Mouse (Mus musculus) thymus, postnatal 14 days (tissue): ENCODE measurements around the gene Slc30a6.

Source experiments
- DNase-seq: peaks from one replicate; pipeline ENCODE4 v3.0.0; 2021

Gene Slc30a6

GRCm38 (mm10) chr17:74395383-74396065, at the start of gene Slc30a6:
Gene Slc30a6 (plus strand): TSS chr17:74395608.
- DNase-seq, result peak; percentile 97

GRCm38 (mm10) chr17:74363592-74363991, 31.8 kb upstream of the Slc30a6 start:
- DNase-seq, result no peak

GRCm38 (mm10) chr17:74376916-74377315, 18.5 kb upstream of the Slc30a6 start:
- no peak for DNase-seq

- no peak for DNase-seq
Measured at GRCm38 (mm10) chr17:74386657-74387056, 8.8 kb upstream of the Slc30a6 start.

- DNase-seq, result no peak
Measured at GRCm38 (mm10) chr17:74389847-74390246, 5.6 kb upstream of the Slc30a6 start.

GRCm38 (mm10) chr17:74394381-74394780, 1.0 kb upstream of the Slc30a6 start:
- no peak for DNase-seq

- peak; percentile 13 for DNase-seq
Measured at GRCm38 (mm10) chr17:74394855-74395254, 553 bp upstream of the Slc30a6 start.

- DNase-seq, result no peak
Measured at GRCm38 (mm10) chr17:74396766-74397165, 1.4 kb downstream of the Slc30a6 start.

GRCm38 (mm10) chr17:74397173-74397572, 1.8 kb downstream of the Slc30a6 start:
- no peak for DNase-seq

- no peak for DNase-seq
Measured at GRCm38 (mm10) chr17:74402486-74403222, 7.2 kb downstream of the Slc30a6 start.

GRCm38 (mm10) chr17:74406487-74406886, 11.1 kb downstream of the Slc30a6 start:
- no peak for DNase-seq

GRCm38 (mm10) chr17:74409722-74410121, 14.3 kb downstream of the Slc30a6 start:
- DNase-seq, result no peak

- no peak for DNase-seq
Measured at GRCm38 (mm10) chr17:74413324-74413723, 17.9 kb downstream of the Slc30a6 start.

GRCm38 (mm10) chr17:74414671-74415070, 19.3 kb downstream of the Slc30a6 start:
- no peak for DNase-seq

- no peak for DNase-seq
Measured at GRCm38 (mm10) chr17:74416841-74417360, 21.5 kb downstream of the Slc30a6 start.

- DNase-seq, result no peak
Measured at GRCm38 (mm10) chr17:74418171-74418570, 22.8 kb downstream of the Slc30a6 start.

- no peak for DNase-seq
Measured at GRCm38 (mm10) chr17:74420656-74421055, 25.2 kb downstream of the Slc30a6 start.

- DNase-seq, result no peak
Measured at GRCm38 (mm10) chr17:74424401-74425005, 29.1 kb downstream of the Slc30a6 start.

- no peak for DNase-seq
Measured at GRCm38 (mm10) chr17:74430074-74430473, 34.7 kb downstream of the Slc30a6 start.

GRCm38 (mm10) chr17:74431481-74431880, 36.1 kb downstream of the Slc30a6 start:
- DNase-seq, result peak; percentile 13

- no peak for DNase-seq
Measured at GRCm38 (mm10) chr17:74432631-74433030, 37.2 kb downstream of the Slc30a6 start.

GRCm38 (mm10) chr17:74437762-74438161, 42.4 kb downstream of the Slc30a6 start:
- no peak for DNase-seq

- DNase-seq, result no peak
Measured at GRCm38 (mm10) chr17:74440486-74440885, 45.1 kb downstream of the Slc30a6 start.

- DNase-seq, result no peak
Measured at GRCm38 (mm10) chr17:74449776-74450175, 54.4 kb downstream of the Slc30a6 start.
